Comparison of ENCODE assay signal across 9 mouse cellular contexts in the genomic region with DNA sequence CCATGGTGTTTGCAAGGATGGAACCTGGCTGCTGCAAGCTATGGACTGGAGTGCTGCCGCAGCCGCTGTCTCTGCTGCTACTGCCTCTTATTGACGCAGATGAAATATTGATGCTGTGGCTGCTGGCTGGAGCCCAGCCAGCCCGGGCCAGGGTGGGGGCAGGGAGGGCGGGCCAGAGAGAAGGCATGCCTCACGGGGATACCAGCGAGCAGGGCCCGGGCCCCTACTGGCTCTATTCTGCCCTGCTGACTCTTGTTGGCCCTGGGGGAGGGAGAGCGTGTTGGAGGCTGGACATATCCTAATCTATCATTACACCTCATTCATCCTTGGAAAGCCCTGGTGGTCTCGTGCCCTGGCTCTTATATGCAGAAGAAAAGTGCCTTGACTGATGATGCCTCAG. TPM values are rescaled to one million over a fixed set of nuclear protein-coding genes. Genes with fewer than 3 reads are reported as not detected.
A peak's percentile ranks its signal among the peaks of the same experiment; 100 is the strongest.
DNase-seq lines count a peak whose midpoint lies in the region; ATAC-seq lines count a peak whose summit lies in the region.
"Had no signal": no experiment of that assay in that cellular context is flagged by ENCODE, and none has a peak within 500 bp of the region (broad histone marks: within the 10 kb centered on the region; RNA-seq: fewer than 3 reads in every experiment).

TSS of gene Sncg (minus strand) at position 213 of the 400 bp plus-strand sequence.

- peak within 1 kb of the TSS; percentile 49 for H3K4me2 ChIP-seq in lung, embryonic 16.5 days (ENCODE audit: low read depth, low read length)
- no peak within 1 kb of the TSS for H3K4me2 ChIP-seq in embryonic facial prominence, embryonic 14.5 days (ENCODE audit: low read depth, low read length)
- no peak within 1 kb of the TSS for H3K4me2 ChIP-seq in limb, embryonic 15.5 days
- peak within 1 kb of the TSS; percentile 13; the same call in 1 of the 2 replicates for H3K4me2 ChIP-seq in stomach, embryonic 15.5 days

- 19% methylated on average over 10 of the region's 10 CpGs for WGBS in lung, embryonic 16.5 days
- WGBS in embryonic facial prominence, embryonic 14.5 days = 57% methylated on average over 10 of the region's 10 CpGs
- 44% methylated on average over 10 of the region's 10 CpGs for WGBS in limb, embryonic 15.5 days
- WGBS in stomach, embryonic 15.5 days = 9% methylated on average over 10 of the region's 10 CpGs

- peaks cover 24% of the 10 kb centered on the region for H3K4me1 ChIP-seq in lung, embryonic 16.5 days (replicated peaks; ENCODE audit: control insufficient read depth, insufficient read depth, low read length)
- peaks cover 9% of the 10 kb centered on the region for H3K4me1 ChIP-seq in embryonic facial prominence, embryonic 14.5 days (ENCODE audit: control insufficient read depth, insufficient read depth, low read length)
- peaks cover 27% of the 10 kb centered on the region for H3K4me1 ChIP-seq in limb, embryonic 15.5 days
- H3K4me1 ChIP-seq in stomach, embryonic 15.5 days = peaks cover 25% of the 10 kb centered on the region

- 0 out of 2 replicates have a peak within 1 kb of the TSS, but pooled peaks have one; percentile 43 for H3K27ac ChIP-seq in lung, embryonic 16.5 days (ENCODE audit: low read length)
- H3K27ac ChIP-seq in embryonic facial prominence, embryonic 14.5 days (replicated peaks; ENCODE audit: low read depth, low read length) = no peak within 1 kb of the TSS
- H3K27ac ChIP-seq in limb, embryonic 15.5 days = no peak within 1 kb of the TSS
- H3K27ac ChIP-seq in stomach, embryonic 15.5 days = no peak within 1 kb of the TSS
- H3K27ac ChIP-seq: liver, embryonic 14.5 days had no signal

- ATAC-seq in lung, embryonic 16.5 days (ENCODE audit: low read depth) = peak; percentile 48; the same call in 1 of the 2 replicates
- no peak for ATAC-seq in embryonic facial prominence, embryonic 14.5 days (ENCODE audit: low read depth)
- no peak for ATAC-seq in limb, embryonic 15.5 days (ENCODE audit: insufficient number of reproducible peaks, low FRiP score, low TSS enrichment, low read depth)
- no peak for ATAC-seq in stomach, embryonic 15.5 days (ENCODE audit: insufficient read depth, low FRiP score, low read depth)

- H3K4me3 ChIP-seq in lung, embryonic 16.5 days (ENCODE audit: low read length) = peak within 1 kb of the TSS; percentile 40
- H3K4me3 ChIP-seq in embryonic facial prominence, embryonic 14.5 days (ENCODE audit: low read depth, low read length) = no peak within 1 kb of the TSS
- H3K4me3 ChIP-seq in limb, embryonic 15.5 days = peak within 1 kb of the TSS; percentile 7; the same call in 1 of the 2 replicates
- H3K4me3 ChIP-seq in stomach, embryonic 15.5 days (replicated peaks) = peak within 1 kb of the TSS; percentile 13; the same call in 1 of the 2 replicates

- 0 out of 2 replicates have a peak within 1 kb of the TSS, but pooled peaks have one; percentile 20 for H3K9ac ChIP-seq in lung, embryonic 16.5 days (ENCODE audit: low read length)
- H3K9ac ChIP-seq in embryonic facial prominence, embryonic 14.5 days (ENCODE audit: low read depth, low read length) = no peak within 1 kb of the TSS
- no peak within 1 kb of the TSS for H3K9ac ChIP-seq in limb, embryonic 15.5 days
- no peak within 1 kb of the TSS for H3K9ac ChIP-seq in stomach, embryonic 15.5 days
- H3K9ac ChIP-seq: liver, embryonic 14.5 days had no signal

- H3K9me3 ChIP-seq in lung, embryonic 16.5 days (ENCODE audit: control insufficient read depth, low read length) = no peaks in the 10 kb centered on the region
- H3K9me3 ChIP-seq in embryonic facial prominence, embryonic 14.5 days (ENCODE audit: control insufficient read depth, low read length) = no peaks in the 10 kb centered on the region
- H3K9me3 ChIP-seq in limb, embryonic 15.5 days = no peaks in the 10 kb centered on the region
- no peaks in the 10 kb centered on the region for H3K9me3 ChIP-seq in stomach, embryonic 15.5 days

- no peak for DNase-seq in lung, postnatal 36 days
- no peak for DNase-seq in embryonic facial prominence, embryonic 14.5 days (ENCODE audit: low spot score)
- DNase-seq in thymus, postnatal 14 days = no peak
- no peak for DNase-seq in natural killer cell, adult 2 months (ENCODE audit: low spot score in 2 of 2)
- DNase-seq in gastrocnemius, postnatal 25 days = no peak

- no peaks in the 10 kb centered on the region for H3K27me3 ChIP-seq in lung, embryonic 16.5 days (ENCODE audit: control insufficient read depth, insufficient read depth, low read depth, low read length)
- H3K27me3 ChIP-seq in embryonic facial prominence, embryonic 14.5 days (replicated peaks; ENCODE audit: control insufficient read depth, insufficient read depth, low read length) = no peaks in the 10 kb centered on the region
- H3K27me3 ChIP-seq in limb, embryonic 15.5 days = no peaks in the 10 kb centered on the region
- H3K27me3 ChIP-seq in stomach, embryonic 15.5 days (replicated peaks) = no peaks in the 10 kb centered on the region

- no peaks in the 10 kb centered on the region for H3K36me3 ChIP-seq in lung, embryonic 16.5 days (ENCODE audit: control insufficient read depth, insufficient read depth, low read length)
- no peaks in the 10 kb centered on the region for H3K36me3 ChIP-seq in embryonic facial prominence, embryonic 14.5 days (ENCODE audit: control insufficient read depth, insufficient read depth, low read length)
- H3K36me3 ChIP-seq in limb, embryonic 15.5 days = no peaks in the 10 kb centered on the region
- no peaks in the 10 kb centered on the region for H3K36me3 ChIP-seq in stomach, embryonic 15.5 days

RNA-seq across cellular contexts. Expression of gene Sncg, which starts in this region (rescaled TPM):
- 6.8 and 8.0 TPM in 2 replicates for polyA plus RNA-seq in lung, embryonic 16.5 days (2015; fragmentation: Nextera tagmentation; extraction: Ambion mirVana)
- 74.9 and 76.8 TPM in 2 replicates for polyA plus RNA-seq in embryonic facial prominence, embryonic 14.5 days (2014; fragmentation: Nextera tagmentation; extraction: Ambion mirVana)
- 3.1 and 4.9 TPM in 2 replicates for polyA plus RNA-seq in limb, embryonic 15.5 days (2015; fragmentation: Nextera tagmentation; extraction: Ambion mirVana)
- polyA plus RNA-seq in stomach, embryonic 15.5 days (2015; fragmentation: Nextera tagmentation; extraction: Ambion mirVana) = 27.4 and 32.7 TPM in 2 replicates
- total RNA-seq in gastrocnemius, postnatal 25 days (2021) = 10 to 100 TPM in 1 of 2 experiments, 1 to 10 TPM in 1; 3.3 to 34.6 TPM

Comparison
In these comparisons a context has a peak if more than half of its experiments do, and no peak if none do; other contexts are left out.
1. H3K4me2 ChIP-seq: peak in lung, embryonic 16.5 days (single experiment) and stomach, embryonic 15.5 days (single experiment); none in embryonic facial prominence, embryonic 14.5 days (single experiment) and limb, embryonic 15.5 days (single experiment).